Mouse (Mus musculus) urinary bladder, adult 18-20 months (tissue): Measurements from ENCODE around the gene Entpd6.
A peak's percentile ranks its signal among the peaks of the same experiment; 100 is the strongest.

Experiments used
- DNase-seq, 2 experiments: peaks; one replicate each; pipeline ENCODE4 v3.0.0; 2022; ENCODE audit warnings: low spot score in 2 of 2, mixed read lengths in 2 of 2

Gene Entpd6

GRCm38 (mm10) chr2:150787234-150787771, 38.5 kb downstream of the Entpd6 start:
- no peak for DNase-seq

GRCm38 (mm10) chr2:150788768-150789550, 40.1 kb downstream of the Entpd6 start:
- peak in 1 of 2 experiments; percentile 69 for DNase-seq

- no peak for DNase-seq
Measured at GRCm38 (mm10) chr2:150793320-150793719, 44.5 kb downstream of the Entpd6 start.

- DNase-seq = no peak
Measured at GRCm38 (mm10) chr2:150798084-150798483, 49.2 kb downstream of the Entpd6 start.

GRCm38 (mm10) chr2:150800616-150801015, 51.8 kb downstream of the Entpd6 start:
- no peak for DNase-seq

- DNase-seq = no peak
Measured at GRCm38 (mm10) chr2:150803035-150803434, 54.2 kb downstream of the Entpd6 start.

- no peak for DNase-seq
Measured at GRCm38 (mm10) chr2:150808381-150808780, 59.5 kb downstream of the Entpd6 start.

- no peak for DNase-seq
Measured at GRCm38 (mm10) chr2:150808812-150809211, 60.0 kb downstream of the Entpd6 start.

- no peak for DNase-seq
Measured at GRCm38 (mm10) chr2:150810603-150811002, 61.8 kb downstream of the Entpd6 start.

GRCm38 (mm10) chr2:150812816-150813215, 64.0 kb downstream of the Entpd6 start:
- DNase-seq = no peak

- peak in 1 of 2 experiments; percentile 49 for DNase-seq
Measured at GRCm38 (mm10) chr2:150816676-150817402, 68.0 kb downstream of the Entpd6 start.

- DNase-seq = no peak
Measured at GRCm38 (mm10) chr2:150818742-150819141, 69.9 kb downstream of the Entpd6 start.

GRCm38 (mm10) chr2:150820720-150821119, 71.9 kb downstream of the Entpd6 start:
- DNase-seq = no peak
